Mouse (Mus musculus): Measurements from ENCODE around the gene Zfp568. TPM values are rescaled to one million over a fixed set of nuclear protein-coding genes. Genes with fewer than 3 reads are reported as not detected.
A peak's percentile ranks its signal among the peaks of the same experiment; 100 is the strongest.

Gene Zfp568
- total and polyA plus RNA-seq, 3 experiments = 5.1 to 26.2 (median 22.0) TPM

GRCm38 (mm10) chr7:30050882-30051548 is 67.3 kb downstream of the Zfp568 start, which contains the start of gene Zfp14:
Gene Zfp14, minus strand, starts transcription at chr7:30051380.
- Histone ChIP-seq H3K9me3 (replicated peaks) (no peaks in the 10 kb centered on the region), H3K27me3 (ENCODE audit: insufficient read depth, low read length) (peaks cover 20% of the 10 kb centered on the region), H3K36me3 (replicated peaks) (no peaks in the 10 kb centered on the region), H3K4me3 (ENCODE audit: low read depth, low read length) (peak within 1 kb of the TSS; percentile 8; the same call in 1 of the 2 replicates), H3K4me1 (ENCODE audit: insufficient read depth, low read depth, low read length) (peaks cover 8% of the 10 kb centered on the region; the same call in 1 of the 2 replicates)
- DNase-seq (ENCODE audit: low spot score) (no peak), ATAC-seq (ENCODE audit: extremely low read depth, insufficient number of reproducible peaks, low FRiP score, poor library complexity, severe bottlenecking) (no peak)
- TF ChIP-seq GATA1 (IDR thresholded peaks at IDR 0.05; ENCODE audit: borderline replicate concordance, low read length) (no peak), POLR2AphosphoS5 (IDR thresholded peaks at IDR 0.05; ENCODE audit: insufficient replicate concordance, low read depth, low read length) (no peak), GATA2 (IDR thresholded peaks at IDR 0.05; ENCODE audit: borderline replicate concordance, low read depth, low read length) (no peak), TAL1 (conservative IDR thresholded peaks at IDR 0.05; ENCODE audit: low read depth, low read length) (no peak), CTCF (IDR thresholded peaks at IDR 0.05; ENCODE audit: low read depth, low read length) (no peak)

GRCm38 (mm10) chr7:30053591-30053990 is 69.8 kb downstream of the Zfp568 start:
- no peak overlapping the region for H3K4me3 ChIP-seq (ENCODE audit: low read depth, low read length)
- H3K9me3 ChIP-seq (replicated peaks) = peaks cover 7% of the 10 kb centered on the region
- TF ChIP-seq GATA2 (IDR thresholded peaks at IDR 0.05; ENCODE audit: borderline replicate concordance, low read depth, low read length) (no peak), GATA1 (IDR thresholded peaks at IDR 0.05; ENCODE audit: borderline replicate concordance, low read length) (no peak), CTCF (IDR thresholded peaks at IDR 0.05; ENCODE audit: low read depth, low read length) (no peak), TAL1 (conservative IDR thresholded peaks at IDR 0.05; ENCODE audit: low read depth, low read length) (no peak), POLR2AphosphoS5 (IDR thresholded peaks at IDR 0.05; ENCODE audit: insufficient replicate concordance, low read depth, low read length) (no peak)
- no peak for ATAC-seq (ENCODE audit: extremely low read depth, insufficient number of reproducible peaks, low FRiP score, poor library complexity, severe bottlenecking)
- peaks cover 8% of the 10 kb centered on the region; the same call in 1 of the 2 replicates for H3K4me1 ChIP-seq (ENCODE audit: insufficient read depth, low read depth, low read length)
- H3K27me3 ChIP-seq (ENCODE audit: insufficient read depth, low read length) = peaks cover 20% of the 10 kb centered on the region
- DNase-seq (ENCODE audit: low spot score) = no peak
- H3K36me3 ChIP-seq (replicated peaks) = peaks cover 11% of the 10 kb centered on the region

- no peak for TF ChIP-seq GATA2 (IDR thresholded peaks at IDR 0.05; ENCODE audit: borderline replicate concordance, low read depth, low read length)
- TF ChIP-seq CTCF (IDR thresholded peaks at IDR 0.05; ENCODE audit: low read depth, low read length) = no peak
- TF ChIP-seq POLR2AphosphoS5 (IDR thresholded peaks at IDR 0.05; ENCODE audit: insufficient replicate concordance, low read depth, low read length) = no peak
- no peak for TF ChIP-seq TAL1 (conservative IDR thresholded peaks at IDR 0.05; ENCODE audit: low read depth, low read length)
- TF ChIP-seq GATA1 (IDR thresholded peaks at IDR 0.05; ENCODE audit: borderline replicate concordance, low read length) = no peak
- Histone ChIP-seq H3K27me3 (ENCODE audit: insufficient read depth, low read length) (no peaks in the 10 kb centered on the region), H3K36me3 (replicated peaks) (peaks cover 47% of the 10 kb centered on the region), H3K9me3 (replicated peaks) (peaks cover 7% of the 10 kb centered on the region), H3K4me1 (ENCODE audit: insufficient read depth, low read depth, low read length) (no peaks in the 10 kb centered on the region; the same call in 1 of the 2 replicates), H3K4me3 (ENCODE audit: low read depth, low read length) (no peak overlapping the region)
- no peak for ATAC-seq (ENCODE audit: extremely low read depth, insufficient number of reproducible peaks, low FRiP score, poor library complexity, severe bottlenecking)
- no peak for DNase-seq (ENCODE audit: low spot score)
Observed at GRCm38 (mm10) chr7:30060341-30060740, 76.6 kb downstream of the Zfp568 start.

- Histone ChIP-seq H3K27me3 (ENCODE audit: insufficient read depth, low read length) (no peaks in the 10 kb centered on the region), H3K4me1 (ENCODE audit: insufficient read depth, low read depth, low read length) (no peaks in the 10 kb centered on the region; the same call in 1 of the 2 replicates), H3K9me3 (replicated peaks) (no peaks in the 10 kb centered on the region), H3K4me3 (ENCODE audit: low read depth, low read length) (no peak overlapping the region), H3K36me3 (replicated peaks) (peaks cover 50% of the 10 kb centered on the region)
- ATAC-seq (ENCODE audit: extremely low read depth, insufficient number of reproducible peaks, low FRiP score, poor library complexity, severe bottlenecking) (no peak), DNase-seq (ENCODE audit: low spot score) (no peak)
- TF ChIP-seq TAL1 (conservative IDR thresholded peaks at IDR 0.05; ENCODE audit: low read depth, low read length) (no peak), CTCF (IDR thresholded peaks at IDR 0.05; ENCODE audit: low read depth, low read length) (0 out of 2 replicates have a peak, but pooled peaks have one; percentile 15)
Observed at GRCm38 (mm10) chr7:30062478-30062877, 78.7 kb downstream of the Zfp568 start.

- Histone ChIP-seq H3K4me1 (ENCODE audit: insufficient read depth, low read depth, low read length) (no peaks in the 10 kb centered on the region; the same call in 1 of the 2 replicates), H3K36me3 (replicated peaks) (peaks cover 55% of the 10 kb centered on the region), H3K27me3 (ENCODE audit: insufficient read depth, low read length) (no peaks in the 10 kb centered on the region), H3K4me3 (ENCODE audit: low read depth, low read length) (no peak overlapping the region), H3K9me3 (replicated peaks) (no peaks in the 10 kb centered on the region)
- DNase-seq (ENCODE audit: low spot score) (no peak), ATAC-seq (ENCODE audit: extremely low read depth, insufficient number of reproducible peaks, low FRiP score, poor library complexity, severe bottlenecking) (no peak)
- no peak for TF ChIP-seq GATA2 (IDR thresholded peaks at IDR 0.05; ENCODE audit: borderline replicate concordance, low read depth, low read length)
- no peak for TF ChIP-seq GATA1 (IDR thresholded peaks at IDR 0.05; ENCODE audit: borderline replicate concordance, low read length)
- no peak for TF ChIP-seq POLR2AphosphoS5 (IDR thresholded peaks at IDR 0.05; ENCODE audit: insufficient replicate concordance, low read depth, low read length)
- TF ChIP-seq CTCF (IDR thresholded peaks at IDR 0.05; ENCODE audit: low read depth, low read length) = no peak; the same call in 1 of the 2 replicates
- no peak for TF ChIP-seq TAL1 (conservative IDR thresholded peaks at IDR 0.05; ENCODE audit: low read depth, low read length)
Observed at GRCm38 (mm10) chr7:30064622-30065021, 80.9 kb downstream of the Zfp568 start.

GRCm38 (mm10) chr7:30072146-30073028 is 88.6 kb downstream of the Zfp568 start, which contains the start of gene Zfp82:
Gene Zfp82, minus strand, starts transcription at chr7:30072900.
- Histone ChIP-seq H3K36me3 (replicated peaks) (peaks cover 16% of the 10 kb centered on the region), H3K9me3 (replicated peaks) (no peaks in the 10 kb centered on the region), H3K4me3 (ENCODE audit: low read depth, low read length) (peak within 1 kb of the TSS; percentile 93), H3K4me1 (ENCODE audit: insufficient read depth, low read depth, low read length) (peaks cover 11% of the 10 kb centered on the region), H3K27me3 (ENCODE audit: insufficient read depth, low read length) (no peaks in the 10 kb centered on the region)
- TF ChIP-seq TAL1 (conservative IDR thresholded peaks at IDR 0.05; ENCODE audit: low read depth, low read length) (no peak), CTCF (IDR thresholded peaks at IDR 0.05; ENCODE audit: low read depth, low read length) (no peak), GATA1 (IDR thresholded peaks at IDR 0.05; ENCODE audit: borderline replicate concordance, low read length) (no peak), POLR2AphosphoS5 (IDR thresholded peaks at IDR 0.05; ENCODE audit: insufficient replicate concordance, low read depth, low read length) (no peak), GATA2 (IDR thresholded peaks at IDR 0.05; ENCODE audit: borderline replicate concordance, low read depth, low read length) (no peak)
- DNase-seq (ENCODE audit: low spot score) = peak; percentile 89
- peak; percentile 84 for ATAC-seq (ENCODE audit: extremely low read depth, insufficient number of reproducible peaks, low FRiP score, poor library complexity, severe bottlenecking)

Other genes starting within 250 kb of the Zfp568 start
- 22.1 and 24.8 TPM in 2 replicates for gene Zfp84, start 215.4 kb upstream of the Zfp568 start, total RNA-seq (2014; fragmentation: Nextera tagmentation)
- gene Zfp84, start 215.4 kb upstream of the Zfp568 start, total RNA-seq (2017) = 16.8 and 17.8 TPM in 2 replicates
- gene Zfp84, start 215.4 kb upstream of the Zfp568 start, polyA plus RNA-seq (2012) = 1.1 and 2.5 TPM in 2 replicates
- gene Zfp30, start 200.0 kb upstream of the Zfp568 start, total RNA-seq (2014; fragmentation: Nextera tagmentation) = 7.4 and 8.1 TPM in 2 replicates
- 1.7 and 2.0 TPM in 2 replicates for gene Zfp30, start 200.0 kb upstream of the Zfp568 start, total RNA-seq (2017)
- gene Zfp30, start 200.0 kb upstream of the Zfp568 start, polyA plus RNA-seq (2012) = 1.8 TPM in 2 replicates
- gene Zfp790, start 167.8 kb upstream of the Zfp568 start, total RNA-seq (2014; fragmentation: Nextera tagmentation) = 12.5 and 13.2 TPM in 2 replicates
- gene Zfp790, start 167.8 kb upstream of the Zfp568 start, total RNA-seq (2017) = 12.2 and 12.7 TPM in 2 replicates
- gene Zfp790, start 167.8 kb upstream of the Zfp568 start, polyA plus RNA-seq (2012) = 0.59 and 0.75 TPM in 2 replicates
- gene Zfp940, start 130.3 kb upstream of the Zfp568 start, total RNA-seq (2014; fragmentation: Nextera tagmentation) = 5.9 and 11.1 TPM in 2 replicates
- 5.8 and 6.3 TPM in 2 replicates for gene Zfp940, start 130.3 kb upstream of the Zfp568 start, total RNA-seq (2017)
- 0.30 and 0.50 TPM in 2 replicates for gene Zfp940, start 130.3 kb upstream of the Zfp568 start, polyA plus RNA-seq (2012)
- 8.8 and 11.3 TPM in 2 replicates for gene Zfp420, start 124.0 kb upstream of the Zfp568 start, total RNA-seq (2014; fragmentation: Nextera tagmentation)
- 4.5 and 5.2 TPM in 2 replicates for gene Zfp420, start 124.0 kb upstream of the Zfp568 start, total RNA-seq (2017)
- gene Zfp420, start 124.0 kb upstream of the Zfp568 start, polyA plus RNA-seq (2012) = 0.24 and 0.36 TPM in 2 replicates
- gene Zfp27, start 77.4 kb upstream of the Zfp568 start, total RNA-seq (2014; fragmentation: Nextera tagmentation) = 10.6 and 12.6 TPM in 2 replicates
- gene Zfp27, start 77.4 kb upstream of the Zfp568 start, total RNA-seq (2017) = 9.0 and 10.2 TPM in 2 replicates
- 0.23 and 0.27 TPM in 2 replicates for gene Zfp27, start 77.4 kb upstream of the Zfp568 start, polyA plus RNA-seq (2012)
- gene Zfp383, start 75.7 kb upstream of the Zfp568 start, total RNA-seq (2014; fragmentation: Nextera tagmentation) = 0.44 TPM in 1 of 2 replicates, not detected in the other
- 1.6 and 2.2 TPM in 2 replicates for gene Zfp383, start 75.7 kb upstream of the Zfp568 start, total RNA-seq (2017)
- 0.04 and 0.08 TPM in 2 replicates for gene Zfp383, start 75.7 kb upstream of the Zfp568 start, polyA plus RNA-seq (2012)
- 24.2 and 26.9 TPM in 2 replicates for gene Zfp74, start 29.9 kb upstream of the Zfp568 start, total RNA-seq (2014; fragmentation: Nextera tagmentation)
- gene Zfp74, start 29.9 kb upstream of the Zfp568 start, total RNA-seq (2017) = 5.6 and 7.8 TPM in 2 replicates
- 9.8 and 13.7 TPM in 2 replicates for gene Zfp74, start 29.9 kb upstream of the Zfp568 start, polyA plus RNA-seq (2012)
- gene Zfp14, start 67.4 kb downstream of the Zfp568 start, total RNA-seq (2014; fragmentation: Nextera tagmentation) = not detected in 2 replicates
- 0.05 and 0.17 TPM in 2 replicates for gene Zfp14, start 67.4 kb downstream of the Zfp568 start, total RNA-seq (2017)
- gene Zfp14, start 67.4 kb downstream of the Zfp568 start, polyA plus RNA-seq (2012) = not detected in 2 replicates
- gene Zfp82, start 88.9 kb downstream of the Zfp568 start, total RNA-seq (2014; fragmentation: Nextera tagmentation) = 2.7 and 5.9 TPM in 2 replicates
- gene Zfp82, start 88.9 kb downstream of the Zfp568 start, total RNA-seq (2017) = 3.5 and 4.2 TPM in 2 replicates
- 0.17 and 0.25 TPM in 2 replicates for gene Zfp82, start 88.9 kb downstream of the Zfp568 start, polyA plus RNA-seq (2012)
- gene Gm26920, start 106.5 kb downstream of the Zfp568 start, total RNA-seq (2014; fragmentation: Nextera tagmentation) = 0.90 TPM in 1 of 2 replicates, not detected in the other
- gene Gm26920, start 106.5 kb downstream of the Zfp568 start, total RNA-seq (2017) = not detected in 2 replicates
- not detected in 2 replicates for gene Gm26920, start 106.5 kb downstream of the Zfp568 start, polyA plus RNA-seq (2012)
- 5.6 and 7.5 TPM in 2 replicates for gene Zfp566, start 106.6 kb downstream of the Zfp568 start, total RNA-seq (2014; fragmentation: Nextera tagmentation)
- gene Zfp566, start 106.6 kb downstream of the Zfp568 start, total RNA-seq (2017) = 2.0 and 2.8 TPM in 2 replicates
- gene Zfp566, start 106.6 kb downstream of the Zfp568 start, polyA plus RNA-seq (2012) = 1.8 TPM in 2 replicates
- 29.5 and 36.0 TPM in 2 replicates for gene Zfp260, start 110.8 kb downstream of the Zfp568 start, total RNA-seq (2014; fragmentation: Nextera tagmentation)
- 22.9 and 24.6 TPM in 2 replicates for gene Zfp260, start 110.8 kb downstream of the Zfp568 start, total RNA-seq (2017)
- gene Zfp260, start 110.8 kb downstream of the Zfp568 start, polyA plus RNA-seq (2012) = 0.15 and 0.30 TPM in 2 replicates
- 5.8 and 8.7 TPM in 2 replicates for gene Zfp382, start 138.0 kb downstream of the Zfp568 start, total RNA-seq (2014; fragmentation: Nextera tagmentation)
- 6.7 and 6.8 TPM in 2 replicates for gene Zfp382, start 138.0 kb downstream of the Zfp568 start, total RNA-seq (2017)
- gene Zfp382, start 138.0 kb downstream of the Zfp568 start, polyA plus RNA-seq (2012) = 2.4 and 2.6 TPM in 2 replicates
- 123 and 124 TPM in 2 replicates for gene Zfp146, start 185.8 kb downstream of the Zfp568 start, total RNA-seq (2014; fragmentation: Nextera tagmentation)
- gene Zfp146, start 185.8 kb downstream of the Zfp568 start, total RNA-seq (2017) = 74.8 and 77.9 TPM in 2 replicates
- gene Zfp146, start 185.8 kb downstream of the Zfp568 start, polyA plus RNA-seq (2012) = 4.6 and 12.7 TPM in 2 replicates
- gene Cox7a1, start 200.2 kb downstream of the Zfp568 start, total RNA-seq (2014; fragmentation: Nextera tagmentation) = 16.0 and 19.4 TPM in 2 replicates
- gene Cox7a1, start 200.2 kb downstream of the Zfp568 start, total RNA-seq (2017) = 55.2 and 57.0 TPM in 2 replicates
- 23.4 and 32.4 TPM in 2 replicates for gene Cox7a1, start 200.2 kb downstream of the Zfp568 start, polyA plus RNA-seq (2012)
- 313 and 371 TPM in 2 replicates for gene Capns1, start 214.9 kb downstream of the Zfp568 start, total RNA-seq (2014; fragmentation: Nextera tagmentation)
- gene Capns1, start 214.9 kb downstream of the Zfp568 start, total RNA-seq (2017) = 182 and 204 TPM in 2 replicates
- gene Capns1, start 214.9 kb downstream of the Zfp568 start, polyA plus RNA-seq (2012) = 98.4 and 131 TPM in 2 replicates
- 23.0 and 34.5 TPM in 2 replicates for gene Polr2i, start 248.0 kb downstream of the Zfp568 start, total RNA-seq (2014; fragmentation: Nextera tagmentation)
- gene Polr2i, start 248.0 kb downstream of the Zfp568 start, total RNA-seq (2017) = 58.7 and 66.6 TPM in 2 replicates
- 66.9 and 79.0 TPM in 2 replicates for gene Polr2i, start 248.0 kb downstream of the Zfp568 start, polyA plus RNA-seq (2012)
- gene Tbcb, start 248.3 kb downstream of the Zfp568 start, total RNA-seq (2014; fragmentation: Nextera tagmentation) = 18.9 and 19.7 TPM in 2 replicates
- gene Tbcb, start 248.3 kb downstream of the Zfp568 start, total RNA-seq (2017) = 30.8 and 38.1 TPM in 2 replicates
- 20.7 and 38.1 TPM in 2 replicates for gene Tbcb, start 248.3 kb downstream of the Zfp568 start, polyA plus RNA-seq (2012)

Data from G1E (cell line).